Mouse (Mus musculus): ENCODE data around the gene Sdr39u1. TPM values are rescaled to one million over a fixed set of nuclear protein-coding genes. Genes with fewer than 3 reads are reported as not detected.

Gene Sdr39u1
- total RNA-seq, 1 experiment from 2014 or later = 83.3 TPM

DNA sequence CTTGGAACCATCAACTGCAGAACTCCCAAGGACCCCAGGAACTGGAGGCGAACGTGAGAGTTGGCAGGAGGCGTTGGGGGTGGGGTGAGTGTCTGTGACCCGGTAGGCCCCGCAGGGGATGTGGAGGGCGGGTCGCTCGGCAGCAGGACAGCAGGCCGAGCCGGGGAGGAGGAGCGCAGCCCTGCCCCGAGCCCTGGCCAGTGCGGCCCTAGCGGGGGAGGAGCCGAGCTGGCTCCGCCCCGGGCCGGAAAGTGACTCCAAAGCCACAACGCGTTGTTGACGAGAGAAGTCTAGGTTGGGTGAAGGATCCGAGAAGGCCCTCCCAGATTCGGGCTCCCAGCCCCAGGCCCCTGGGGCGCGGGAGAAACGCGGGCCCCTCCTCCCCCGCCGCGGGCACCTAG is 15.4 kb downstream of the Sdr39u1 start, which contains the start of gene Khnyn:
TSS of gene Khnyn (plus strand) at position 235 of the 401 bp plus-strand sequence.
- DNase-seq = peak; percentile 96

DNA sequence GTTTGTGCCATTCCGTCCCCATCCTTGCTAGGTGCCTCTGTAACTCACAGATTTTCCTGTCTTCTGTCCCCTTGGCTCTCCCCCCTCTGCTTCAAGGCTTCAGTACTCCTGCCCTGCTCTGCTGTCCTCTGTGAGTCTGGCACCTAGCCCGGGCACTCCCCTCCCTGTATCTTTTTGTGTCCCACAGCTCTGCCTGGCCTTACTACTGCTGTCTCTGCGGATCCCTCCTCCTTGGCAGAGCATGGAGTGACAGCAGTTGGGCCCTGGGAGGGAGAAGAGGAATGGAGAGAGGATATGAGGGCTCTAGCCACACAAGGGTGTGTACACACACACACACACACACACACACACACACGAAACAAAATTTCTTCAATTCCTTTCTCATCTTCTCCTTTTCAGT is 15.9 kb downstream of the Sdr39u1 start, which contains the start of gene Cbln3:
TSS of gene Cbln3 (minus strand) at position 227 of the 400 bp plus-strand sequence.
- peak; percentile 90 for DNase-seq

DNA sequence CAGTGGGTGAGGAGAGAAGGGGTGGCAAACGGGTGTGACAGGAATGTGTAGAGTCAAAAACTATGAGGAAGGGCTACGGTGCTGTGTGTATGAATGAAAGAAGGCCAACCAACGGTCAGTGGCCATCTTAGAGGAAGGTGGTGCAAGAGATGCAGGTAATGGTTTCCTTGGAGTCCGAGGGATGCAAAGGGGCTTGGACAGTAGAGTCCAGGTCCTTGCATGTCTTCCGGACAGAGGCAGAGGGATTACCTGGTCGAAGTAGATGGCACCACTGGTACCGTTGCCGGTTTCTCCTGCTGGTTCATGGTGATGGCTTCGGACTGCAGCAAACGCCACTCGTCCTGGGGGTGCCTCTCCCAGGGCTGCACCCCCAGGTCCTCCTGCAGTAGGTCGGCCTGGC is 16.4 kb downstream of the Sdr39u1 start:
- no peak for DNase-seq

DNA sequence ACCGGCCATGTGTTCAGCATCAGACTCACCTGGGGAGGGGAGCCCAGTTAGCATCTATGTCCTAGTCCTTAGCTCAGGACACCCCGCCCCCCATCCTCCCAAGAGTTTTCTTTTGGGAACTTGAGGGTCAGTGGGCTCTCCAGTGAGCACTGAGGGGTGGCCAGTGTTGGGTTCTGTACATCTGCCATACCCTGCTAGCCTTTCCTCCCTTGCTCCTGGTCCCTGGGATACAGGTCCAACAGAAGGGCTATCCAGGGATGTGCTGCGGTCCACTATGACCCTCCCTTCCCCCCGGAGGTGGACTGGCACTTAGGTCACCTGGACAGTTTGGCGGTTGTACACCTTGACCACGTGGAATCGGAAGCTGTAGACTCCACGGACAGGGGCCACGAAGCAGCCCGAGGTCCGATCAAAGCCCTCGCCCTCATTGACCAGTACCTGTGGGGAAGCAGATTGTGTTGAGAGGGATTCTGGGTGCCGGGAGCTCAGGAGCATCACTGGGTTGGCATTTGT is 16.9 kb downstream of the Sdr39u1 start:
- DNase-seq = no peak

DNA sequence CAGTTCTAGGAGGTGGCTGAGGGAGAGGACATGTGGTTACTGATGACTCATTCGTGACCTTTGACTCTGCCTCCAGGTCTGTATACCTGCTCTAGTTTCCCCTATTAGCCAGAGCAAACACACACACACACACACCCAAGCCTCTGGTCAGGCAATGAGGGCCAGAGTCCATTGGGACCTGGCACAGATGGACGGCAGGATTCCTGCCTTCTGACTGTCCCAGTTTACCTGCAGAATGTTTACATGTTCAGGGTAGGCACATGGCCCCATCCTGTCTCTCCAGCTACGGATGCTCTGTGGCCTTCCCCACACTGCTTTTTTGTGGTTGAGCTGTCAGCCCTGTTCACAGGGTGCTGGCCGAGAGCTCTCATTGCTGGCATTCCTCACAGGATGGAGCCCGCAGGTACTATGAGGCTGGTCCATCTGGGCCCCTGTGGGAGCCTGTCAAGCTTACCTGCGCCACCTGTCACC is 17.9 kb downstream of the Sdr39u1 start:
- DNase-seq = no peak

DNA sequence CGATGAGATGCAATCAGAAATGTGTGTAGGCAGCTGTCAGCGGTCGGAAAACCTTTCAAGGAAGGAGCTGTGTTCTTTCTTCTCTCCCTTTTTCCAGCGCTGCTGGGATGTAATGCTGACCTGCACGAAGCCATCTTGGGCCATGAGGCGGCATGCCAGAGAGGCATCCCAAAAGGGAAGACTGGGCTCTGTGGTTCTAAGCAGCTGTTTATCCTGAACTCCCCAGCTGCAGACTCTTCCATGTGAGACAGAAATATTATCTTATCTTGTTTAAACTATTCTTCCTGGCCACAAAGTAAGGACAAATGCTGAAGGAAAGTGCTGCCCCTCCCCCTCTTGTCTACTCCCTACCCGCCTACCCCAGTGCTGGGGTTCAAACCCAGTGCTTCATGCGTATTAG is 19.1 kb downstream of the Sdr39u1 start:
- DNase-seq = no peak

DNA sequence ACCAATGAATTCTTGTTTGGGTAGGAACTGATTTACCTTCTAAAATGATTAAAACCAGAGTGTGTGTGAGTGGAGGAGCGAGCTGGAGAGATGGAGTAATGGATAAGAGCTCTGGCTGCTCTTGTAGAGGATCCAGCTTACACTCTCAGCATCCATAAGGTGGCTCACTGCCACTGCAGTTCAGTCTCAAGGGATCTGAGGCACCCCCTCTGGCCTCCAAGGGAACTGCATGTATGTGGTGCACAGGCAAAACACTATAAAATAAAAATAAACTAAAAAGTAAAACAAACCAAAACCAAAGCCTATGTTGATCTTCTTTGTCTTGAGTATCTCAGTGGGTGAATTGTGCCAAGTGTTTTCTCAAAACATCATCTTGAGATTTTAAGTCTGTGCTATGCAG is 20.5 kb downstream of the Sdr39u1 start:
- DNase-seq = peak; percentile 89

DNA sequence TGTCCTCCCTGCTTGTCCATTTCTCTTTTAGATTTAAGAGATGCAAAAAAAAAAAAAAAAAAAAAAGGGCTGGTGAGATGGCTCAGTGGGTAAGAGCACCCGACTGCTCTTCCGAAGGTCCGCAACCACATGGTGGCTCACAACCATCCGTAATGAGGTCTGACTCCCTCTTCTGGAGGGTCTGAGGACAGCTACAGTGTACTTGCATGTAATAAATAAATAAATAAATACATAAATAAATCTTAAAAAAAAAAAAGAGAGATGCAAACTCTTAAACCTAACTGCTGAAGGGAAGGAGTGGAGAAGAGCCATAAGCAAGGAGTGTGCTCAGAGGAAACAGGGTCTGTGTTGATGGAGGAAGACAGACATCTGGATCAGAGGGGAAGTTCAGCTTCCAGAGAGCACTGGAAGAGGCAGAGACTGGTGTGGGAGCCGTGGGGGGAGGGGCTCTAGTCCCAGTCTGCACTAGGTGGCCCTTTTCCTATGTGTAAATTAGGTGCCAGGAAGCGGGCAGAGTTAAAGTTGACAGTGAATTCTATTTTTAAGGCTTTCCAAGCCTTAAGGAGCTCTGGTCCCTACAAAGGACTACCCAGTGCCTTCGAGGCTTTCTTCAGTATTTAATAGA is 21.7 kb downstream of the Sdr39u1 start:
- no peak for DNase-seq

DNA sequence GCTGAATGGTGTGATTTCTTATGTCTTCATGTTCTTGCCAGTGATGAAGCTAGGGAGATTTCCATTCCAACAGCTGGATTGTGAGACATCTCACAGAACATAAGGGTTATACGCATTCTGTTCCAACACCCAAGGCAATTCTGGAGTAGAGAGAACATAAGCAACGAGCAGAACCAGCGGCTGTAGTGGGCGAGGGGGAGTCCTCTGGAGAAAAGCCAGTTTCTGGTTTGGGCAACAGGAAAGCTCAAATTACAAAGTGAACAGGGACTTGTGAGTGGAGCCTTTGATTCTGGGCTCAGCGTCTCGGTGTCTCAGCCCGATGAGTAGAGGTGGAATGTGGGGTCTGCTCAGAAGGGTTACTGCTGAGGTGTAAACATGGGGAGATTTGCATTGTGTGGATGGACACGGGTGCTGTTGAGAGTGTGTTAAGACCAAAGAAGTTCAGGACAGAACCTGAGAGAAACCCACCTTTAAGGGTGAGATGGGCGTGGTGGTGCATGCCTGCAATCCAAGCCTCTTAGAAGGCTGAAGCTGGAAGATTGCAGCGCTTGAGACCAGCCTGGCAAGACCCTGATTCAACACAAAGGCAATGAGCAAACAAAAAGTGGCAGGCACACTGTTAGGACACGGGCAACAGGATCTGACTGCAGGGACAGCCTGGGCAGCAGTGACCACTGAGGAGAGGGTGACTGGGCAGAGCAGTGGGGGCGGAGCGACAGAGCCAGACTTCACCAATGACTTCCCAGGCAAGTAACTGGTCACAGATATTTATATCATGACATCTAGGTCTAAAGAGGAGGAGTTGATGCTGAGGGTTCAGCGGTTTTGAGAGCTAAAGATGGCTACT is 22.4 kb downstream of the Sdr39u1 start:
- DNase-seq = no peak

DNA sequence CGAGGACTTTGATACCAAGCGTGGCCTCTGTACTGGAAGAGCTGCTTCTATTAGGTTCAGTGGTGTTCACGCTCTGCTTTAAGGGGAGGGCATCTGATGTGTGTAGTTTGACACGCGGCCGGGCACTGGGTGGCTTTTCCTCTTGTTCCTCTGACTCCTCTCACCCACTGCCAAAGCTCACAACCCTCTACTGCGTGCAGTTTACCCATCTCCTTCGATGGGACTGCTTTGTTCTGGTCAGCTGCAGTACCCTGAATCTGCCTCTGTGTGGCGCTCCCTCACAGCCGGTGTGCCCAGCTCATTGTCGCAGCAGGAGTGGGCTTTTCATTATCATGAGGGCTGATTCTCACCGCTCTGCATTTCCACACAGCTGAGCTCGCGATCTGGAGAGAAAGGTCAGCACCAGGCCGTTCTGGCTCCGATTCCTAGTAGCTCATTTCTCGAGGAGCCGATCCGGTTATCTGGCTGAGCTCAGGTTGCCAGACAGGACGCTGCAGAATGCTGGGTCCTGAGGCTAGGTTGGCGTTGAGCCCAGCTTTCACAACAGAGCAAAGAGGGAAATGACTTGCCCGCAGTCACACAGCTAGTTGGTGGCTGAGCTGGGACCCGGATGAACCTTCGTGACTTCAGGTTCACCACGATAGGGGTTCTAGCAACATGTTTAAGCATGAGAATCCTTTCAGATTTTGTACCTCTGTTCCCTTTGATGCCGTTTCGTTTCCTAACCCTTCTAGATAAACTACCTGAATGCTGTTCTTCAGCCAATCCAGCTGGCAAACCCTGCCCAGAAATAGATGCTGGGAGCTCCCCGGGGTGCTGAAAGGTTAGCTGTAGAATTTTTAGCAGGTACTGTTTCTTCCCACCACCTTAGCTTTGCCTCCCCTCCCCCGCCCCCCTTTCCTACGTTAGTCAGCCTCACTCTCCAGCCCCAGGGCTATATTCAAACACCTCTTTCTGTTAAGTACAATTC is 26.1 kb downstream of the Sdr39u1 start:
- peak; percentile 88 for DNase-seq

DNA sequence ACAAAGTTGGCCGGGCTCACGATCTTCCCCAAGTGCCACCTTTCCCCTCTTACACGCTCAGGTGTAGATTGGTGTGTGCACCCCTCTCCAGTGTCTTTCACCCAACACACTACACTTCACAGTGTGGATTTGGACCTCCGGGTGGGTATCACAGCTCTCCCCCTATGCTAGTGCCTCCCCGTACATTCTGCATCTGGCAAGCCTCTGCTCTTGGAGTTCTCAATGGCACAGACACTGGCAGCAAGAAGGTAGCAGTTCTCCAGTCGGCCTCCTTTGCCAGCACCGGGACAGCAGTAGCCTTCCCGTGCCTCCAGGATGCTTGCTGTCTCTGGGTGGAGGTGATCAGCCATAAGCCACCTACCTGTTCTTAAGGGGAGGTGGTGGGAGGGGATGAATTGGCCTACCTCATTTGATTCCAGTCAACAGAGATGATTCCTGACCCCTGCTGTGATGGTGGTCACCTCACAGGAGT is 26.8 kb downstream of the Sdr39u1 start:
- no peak for DNase-seq

DNA sequence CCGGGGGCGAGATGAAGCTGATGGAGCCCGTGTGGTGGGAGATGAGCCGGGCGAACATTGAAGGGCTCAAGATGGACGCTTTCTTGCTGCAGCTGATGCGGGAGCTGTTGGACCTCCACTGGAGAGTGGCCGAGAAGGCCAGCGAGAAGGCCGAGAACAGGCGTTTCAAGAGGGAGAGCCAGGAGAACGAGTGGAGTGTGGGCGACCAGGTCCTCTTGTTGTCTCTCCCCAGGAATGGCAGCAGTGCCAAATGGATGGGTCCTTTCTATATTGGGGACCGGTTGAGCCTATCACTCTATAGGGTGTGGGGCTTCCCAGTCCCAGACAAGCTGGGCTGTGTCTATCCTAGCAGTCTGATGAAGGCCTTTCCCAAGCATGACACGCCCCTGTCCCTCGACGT is 27.5 kb downstream of the Sdr39u1 start:
- no peak for DNase-seq

DNA sequence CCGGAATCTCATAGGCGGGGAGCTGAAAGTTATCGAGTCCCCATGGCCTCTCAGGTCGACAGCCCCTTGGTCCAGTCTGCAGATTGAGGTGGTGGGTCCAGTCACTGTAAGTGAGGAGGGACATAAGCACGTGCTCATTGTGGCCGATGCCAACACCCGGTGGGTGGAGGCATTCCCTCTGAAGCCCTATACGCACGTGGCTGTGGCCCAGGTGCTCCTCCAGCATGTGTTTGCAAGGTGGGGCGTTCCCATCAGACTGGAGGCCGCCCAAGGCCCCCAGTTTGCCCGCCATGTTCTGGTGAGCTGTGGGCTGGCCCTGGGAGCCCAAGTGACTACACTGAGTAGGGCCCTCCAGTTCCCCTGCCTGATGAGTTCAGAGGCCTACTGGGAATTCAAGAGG is 28.1 kb downstream of the Sdr39u1 start:
- DNase-seq = no peak

DNA sequence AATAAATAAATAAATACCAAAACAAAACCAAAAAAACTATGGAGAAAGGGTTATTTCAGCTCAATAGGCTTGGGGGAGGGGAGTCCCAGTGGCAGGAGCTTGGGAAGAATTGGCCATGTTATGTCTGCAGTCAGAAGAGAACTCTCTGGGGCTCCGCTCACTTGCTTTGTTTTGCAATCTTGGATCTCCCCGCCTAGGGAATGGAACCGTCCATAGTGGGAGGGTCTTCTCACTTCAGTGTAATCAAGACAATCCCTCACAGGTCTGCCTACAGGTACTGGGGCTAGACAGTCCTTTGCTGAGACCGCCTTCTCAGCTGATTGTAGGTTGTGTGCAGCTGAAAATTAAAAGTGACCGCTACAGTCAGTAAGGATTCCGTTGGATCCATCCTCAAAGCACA is 30.6 kb downstream of the Sdr39u1 start:
- DNase-seq = no peak

DNA sequence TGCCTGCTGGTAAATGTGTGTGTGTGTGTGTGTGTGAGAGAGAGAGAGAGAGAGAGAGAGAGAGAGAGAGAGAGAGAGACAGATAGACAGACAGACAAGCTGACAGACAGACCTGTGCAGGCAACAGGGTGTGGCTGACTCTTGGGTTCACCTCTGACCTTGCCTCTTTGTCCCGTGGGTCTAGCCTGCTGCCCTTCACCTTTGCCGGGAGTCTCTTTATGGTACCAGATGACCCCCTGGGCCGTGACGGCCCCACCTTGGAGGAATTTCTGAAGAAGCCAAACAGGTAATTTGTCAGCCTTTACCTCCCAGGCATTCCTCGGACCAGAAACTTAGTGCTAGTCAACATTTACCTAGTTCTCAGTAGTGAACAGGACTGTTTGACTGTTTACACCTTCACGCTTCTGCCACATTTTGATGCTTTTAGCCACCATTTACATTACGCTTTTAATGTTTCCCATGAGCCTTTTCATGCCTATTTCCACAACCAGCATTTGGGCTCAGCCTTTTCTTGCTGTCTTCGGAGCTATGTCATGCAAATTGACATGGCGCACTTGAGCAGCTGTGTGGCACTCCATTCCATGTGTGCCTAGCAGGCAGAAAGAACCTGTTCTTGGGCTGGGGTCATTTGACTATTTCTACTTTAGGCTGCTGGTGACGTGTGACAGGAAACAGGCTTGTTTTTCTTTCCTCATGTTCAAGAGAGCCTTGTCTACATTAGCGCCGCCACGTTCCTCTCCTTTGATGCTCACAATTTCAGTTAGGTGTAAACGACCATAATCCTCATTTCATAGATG is 31.7 kb downstream of the Sdr39u1 start:
- DNase-seq = no peak

DNA sequence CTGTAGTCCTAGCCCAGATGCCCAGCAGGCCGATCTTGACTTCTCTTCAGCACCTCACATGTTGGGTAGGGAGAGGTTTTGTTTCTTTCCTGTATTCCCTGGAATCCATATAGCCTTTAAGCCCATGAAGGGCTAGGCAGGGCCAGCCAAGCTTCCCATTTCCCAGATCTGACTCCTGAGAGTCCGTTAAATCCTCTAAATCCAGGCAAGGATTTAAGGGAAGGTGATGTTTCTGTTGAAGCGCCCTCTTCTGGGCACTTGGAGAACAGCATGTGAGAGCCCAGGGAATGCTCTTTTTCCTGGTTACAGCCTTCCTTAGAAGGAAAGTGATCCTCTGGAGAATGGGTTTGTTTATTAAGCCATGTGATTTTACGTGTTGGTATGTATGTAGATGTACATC is 33.1 kb downstream of the Sdr39u1 start:
- DNase-seq = peak; percentile 74

DNA sequence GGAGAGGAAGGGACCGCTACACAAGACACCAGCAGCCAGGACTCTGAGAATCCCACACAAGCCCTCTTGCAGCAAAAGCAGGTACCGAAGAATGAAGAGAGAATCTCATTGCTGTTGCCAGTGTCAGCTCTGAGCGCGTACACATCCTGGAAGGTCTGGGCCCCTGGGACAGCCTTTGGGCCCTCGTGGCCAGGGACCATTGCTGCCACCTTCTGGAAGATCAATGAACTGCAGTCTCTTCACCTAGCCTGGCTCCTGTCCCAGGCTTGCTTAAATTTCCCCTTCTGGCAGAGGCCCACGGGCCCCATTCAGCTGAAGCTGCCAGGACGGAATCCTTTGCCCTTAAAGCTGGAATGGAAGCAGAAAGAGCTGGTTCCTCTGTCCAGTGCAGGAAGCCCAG is 36.3 kb downstream of the Sdr39u1 start:
- peak; percentile 86 for DNase-seq

DNA sequence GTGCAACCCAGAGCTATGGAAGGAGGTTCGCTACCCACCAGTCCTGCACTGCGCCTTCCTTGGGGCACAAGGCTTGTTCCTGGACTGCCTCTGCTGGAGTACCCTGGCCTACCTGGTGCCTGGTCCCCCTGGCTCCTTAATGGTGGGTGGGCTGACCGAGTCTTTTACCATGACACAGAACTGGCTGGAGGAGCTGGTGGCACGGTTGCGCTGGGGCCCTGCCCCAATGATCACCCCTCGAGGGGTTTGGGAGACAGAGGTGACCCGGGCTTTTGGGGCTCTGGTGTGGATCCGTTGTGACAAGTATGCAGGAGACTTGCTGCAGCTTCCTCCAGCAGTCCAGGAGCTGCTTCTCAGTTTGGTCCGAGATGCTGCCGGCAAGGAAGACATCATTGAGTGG is 37.1 kb downstream of the Sdr39u1 start:
- DNase-seq = no peak

DNA sequence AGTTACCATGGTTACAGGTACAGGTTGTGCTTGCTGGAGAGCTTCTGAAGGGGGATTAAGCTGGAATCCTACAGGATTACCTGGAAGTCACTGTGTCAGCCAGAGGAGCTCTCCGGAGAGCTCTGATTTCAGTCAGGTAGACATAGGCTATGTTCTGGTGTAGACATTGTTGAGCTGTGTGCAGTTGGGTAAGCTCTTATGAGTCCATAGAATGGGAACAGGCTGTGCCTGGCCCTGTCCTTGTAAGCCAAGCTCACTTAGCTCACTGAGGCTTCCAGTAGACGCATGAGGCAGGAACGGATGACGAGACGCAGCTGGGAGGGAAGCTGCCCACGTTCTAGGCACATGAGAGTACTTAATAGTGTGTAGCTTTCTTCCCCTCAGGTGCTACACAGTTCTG is 37.9 kb downstream of the Sdr39u1 start:
- no peak for DNase-seq

DNA sequence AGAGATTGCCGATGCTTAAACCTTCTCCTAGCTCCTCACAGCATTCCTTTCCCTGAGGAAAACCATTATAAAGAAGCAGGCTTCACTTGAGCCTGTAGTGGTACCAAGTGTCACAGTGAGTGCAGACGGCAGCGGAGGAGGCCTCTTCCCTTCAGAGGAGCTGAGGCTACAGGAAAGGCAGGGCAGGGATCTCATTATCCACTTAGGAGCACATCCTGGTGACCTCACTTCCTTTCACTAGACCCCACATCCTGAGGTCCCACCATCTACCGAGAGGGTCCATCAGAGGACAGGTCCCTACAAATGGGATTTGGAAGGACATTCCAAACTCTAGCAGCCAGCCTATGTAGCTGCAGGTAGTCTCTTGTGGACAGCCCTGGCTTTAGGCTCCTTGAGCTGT is 42.5 kb downstream of the Sdr39u1 start:
- no peak for DNase-seq

DNA sequence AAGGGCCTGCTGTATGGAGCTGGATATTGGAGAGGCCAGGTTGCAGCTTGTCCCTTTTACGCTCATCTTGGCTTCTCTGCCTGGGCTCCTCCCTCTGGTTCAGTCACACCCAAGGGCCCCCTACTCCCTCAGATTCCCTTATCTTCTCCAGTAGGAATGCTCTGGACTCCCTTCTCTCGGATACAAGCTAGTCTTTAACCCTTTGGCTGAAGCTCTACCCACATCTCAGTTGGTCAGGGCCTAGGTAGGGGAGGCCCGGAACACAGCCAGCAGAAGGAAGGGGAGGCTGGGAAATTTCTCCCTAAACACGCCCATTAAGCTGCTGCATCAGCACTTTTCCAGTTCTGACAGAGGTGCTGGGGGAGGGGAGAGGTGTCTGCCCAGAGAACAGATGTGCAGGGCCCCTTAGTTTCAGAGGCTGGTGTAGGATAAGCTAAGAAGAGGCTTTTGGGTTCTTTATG is 45.0 kb downstream of the Sdr39u1 start:
- DNase-seq = no peak
